Mouse (Mus musculus) kidney, postnatal 0 days (tissue): ENCODE results near the gene Rraga. TPM values are rescaled to one million over a fixed set of nuclear protein-coding genes. Genes with fewer than 3 reads are reported as not detected.

Experiments used
- ATAC-seq: fragments of 200-750 bp; cut with Nextera tagmentation; replicated peaks from 2 replicates; pipeline ENCODE4 v1.8.0; 2017; ENCODE audit warnings: low read depth, moderate number of reproducible peaks, moderate TSS enrichment, moderate library complexity; ENCODE audit not compliant: low FRiP score
- DNase-seq: peaks from one replicate; pipeline ENCODE4 v3.0.0-alpha.2; 2016; ENCODE audit warnings: low spot score
- H3K27ac ChIP-seq: fragments of 300-500 bp; sonication (generic); 2 replicates; pipeline ENCODE4 v1.5.1; 2014; ENCODE audit warnings: mild to moderate bottlenecking
- H3K27me3 ChIP-seq: fragments of 300-500 bp; sonication (generic); 2 replicates; pipeline ENCODE4 v1.6.1; 2014; ENCODE audit warnings: low read length, mixed read lengths; ENCODE audit not compliant: insufficient read depth
- H3K36me3 ChIP-seq: fragments of 300-500 bp; sonication (generic); 2 replicates; pipeline ENCODE4 v1.6.1; 2014; ENCODE audit warnings: low read length, mixed read lengths; ENCODE audit not compliant: insufficient read depth
- H3K4me1 ChIP-seq: fragments of 300-500 bp; sonication (generic); replicated peaks from 2 replicates; pipeline ENCODE4 v1.6.1; 2014; ENCODE audit warnings: antibody characterized with exemption, low read length, mixed read lengths; ENCODE audit not compliant: insufficient read depth
- H3K4me2 ChIP-seq: fragments of 300-500 bp; sonication (generic); 2 replicates; pipeline ENCODE4 v1.6.1; 2014; ENCODE audit warnings: mild to moderate bottlenecking, low read length, moderate library complexity, mixed read lengths
- H3K4me3 ChIP-seq: fragments of 300-500 bp; sonication (generic); replicated peaks from 2 replicates; pipeline ENCODE4 v1.5.1; 2014; ENCODE audit warnings: low read depth, low read length
- H3K9ac ChIP-seq: fragments of 300-500 bp; sonication (generic); 2 replicates; pipeline ENCODE4 v1.6.1; 2014; ENCODE audit warnings: low read depth, low read length
- H3K9me3 ChIP-seq: fragments of 300-500 bp; sonication (generic); replicated peaks from 2 replicates; pipeline ENCODE4 v1.6.1; 2016; ENCODE audit warnings: low read length, inconsistent platforms, mixed read lengths
- CTCF ChIP-seq: IDR thresholded peaks from 2 replicates; pipeline ENCODE4 v1.5.1; 2016; ENCODE audit warnings: antibody characterized with exemption, low read depth, mild to moderate bottlenecking, moderate library complexity
- WGBS: fragments of 180-500 bp; shearing (Covaris S2); extraction: QIAGEN DNeasy Blood & Tissue Kit; methylation state at CpG from one replicate; pipeline ENCODE4 v1.1.7; 2014; 5-methylcytosine and 5-hydroxymethylcytosine counted together
- polyA plus RNA-seq: library from polyadenylated mRNA; unstranded; fragments of >200 nt; fragmentation: Nextera tagmentation; extraction: Ambion mirVana; gene quantifications from 2 replicates; pipeline ENCODE4 v1.2.1, GENCODE M21; 2015

Rraga gene
- polyA plus RNA-seq, 1 experiment from 2014 or later: 80.3 TPM

GRCm38 (mm10) chr4:86580056-86580455, 4.6 kb downstream of the Rraga start:
- Histone ChIP-seq H3K36me3 (peaks cover 15% of the 10 kb centered on the region; the same call in 1 of the 2 replicates), H3K4me1 (0 out of 2 replicates have a peak, but pooled peaks cover 8% of the 10 kb centered on the region), H3K27me3 (no peaks in the 10 kb centered on the region), H3K4me3 (no peak overlapping the region), H3K27ac (no peak overlapping the region), H3K9me3 (no peaks in the 10 kb centered on the region), H3K9ac (no peak overlapping the region), H3K4me2 (no peak overlapping the region)
- DNase-seq (no peak), ATAC-seq (no peak)
- WGBS: 55% methylated on average over 4 of the region's 4 CpGs
- TF ChIP-seq CTCF: no peak

GRCm38 (mm10) chr4:86580591-86580990, 5.1 kb downstream of the Rraga start:
- Histone ChIP-seq H3K9me3 (no peaks in the 10 kb centered on the region), H3K36me3 (peaks cover 19% of the 10 kb centered on the region; the same call in 1 of the 2 replicates), H3K9ac (no peak overlapping the region), H3K4me1 (0 out of 2 replicates have a peak, but pooled peaks cover 8% of the 10 kb centered on the region), H3K4me2 (no peak overlapping the region), H3K27ac (no peak overlapping the region), H3K27me3 (no peaks in the 10 kb centered on the region), H3K4me3 (no peak overlapping the region)
- 89% methylated on average over 3 of the region's 3 CpGs for WGBS
- ATAC-seq (no peak), DNase-seq (no peak)
- TF ChIP-seq CTCF: no peak

- Histone ChIP-seq H3K27ac (no peak overlapping the region), H3K4me1 (no peaks in the 10 kb centered on the region), H3K9me3 (no peaks in the 10 kb centered on the region), H3K27me3 (no peaks in the 10 kb centered on the region), H3K4me2 (no peak overlapping the region), H3K9ac (no peak overlapping the region), H3K36me3 (peaks cover 29% of the 10 kb centered on the region; the same call in 1 of the 2 replicates), H3K4me3 (no peak overlapping the region)
- 90% methylated on average over 3 of the region's 3 CpGs for WGBS
- DNase-seq (no peak), ATAC-seq (no peak)
- TF ChIP-seq CTCF: peak; percentile 29; the same call in 1 of the 2 replicates
Measured at GRCm38 (mm10) chr4:86588236-86588635, 12.8 kb downstream of the Rraga start.

- no peak for TF ChIP-seq CTCF
- H3K36me3 ChIP-seq: 0 out of 2 replicates have a peak, but pooled peaks cover 21% of the 10 kb centered on the region
- no peak overlapping the region for H3K9ac ChIP-seq
- DNase-seq (no peak), ATAC-seq (no peak)
- WGBS: 97% methylated on average over 2 of the region's 2 CpGs
- H3K4me1 ChIP-seq: no peaks in the 10 kb centered on the region
- no peak overlapping the region for H3K27ac ChIP-seq
- no peaks in the 10 kb centered on the region for H3K9me3 ChIP-seq
- no peak overlapping the region for H3K4me3 ChIP-seq
- no peak overlapping the region for H3K4me2 ChIP-seq
- H3K27me3 ChIP-seq: no peaks in the 10 kb centered on the region
Measured at GRCm38 (mm10) chr4:86591304-86591703, 15.8 kb downstream of the Rraga start.

- no peaks in the 10 kb centered on the region for H3K27me3 ChIP-seq
- H3K9ac ChIP-seq: peak within 1 kb of the TSS; percentile 84
- no peak for TF ChIP-seq CTCF
- H3K9me3 ChIP-seq: no peaks in the 10 kb centered on the region
- H3K27ac ChIP-seq: peak within 1 kb of the TSS; percentile 81
- under 1% methylated on average over 59 of the region's 59 CpGs for WGBS
- DNase-seq: peak; percentile 99
- no peaks in the 10 kb centered on the region for H3K36me3 ChIP-seq
- H3K4me3 ChIP-seq: peak within 1 kb of the TSS; percentile 92
- peak; percentile 100 for ATAC-seq
- H3K4me2 ChIP-seq: peak within 1 kb of the TSS; percentile 92
- peaks cover 5% of the 10 kb centered on the region; the same call in 1 of the 2 replicates for H3K4me1 ChIP-seq
Measured at GRCm38 (mm10) chr4:86611524-86612288, 36.2 kb downstream of the Rraga start, which contains the start of gene Haus6. TSS of gene Haus6 (minus strand) at chr4:86612055.

- H3K4me2 ChIP-seq: peak overlapping the region; percentile 92
- peak overlapping the region; percentile 81 for H3K27ac ChIP-seq
- 40% methylated on average over 8 of the region's 8 CpGs for WGBS
- peaks cover 5% of the 10 kb centered on the region; the same call in 1 of the 2 replicates for H3K4me1 ChIP-seq
- 0 out of 2 replicates have a peak, but pooled peaks have one; percentile 6 for TF ChIP-seq CTCF
- no peaks in the 10 kb centered on the region for H3K27me3 ChIP-seq
- H3K4me3 ChIP-seq: peak overlapping the region; percentile 92
- DNase-seq: no peak
- H3K9ac ChIP-seq: peak overlapping the region; percentile 52; the same call in 1 of the 2 replicates
- 0 out of 2 replicates have a peak, but pooled peaks have one; percentile 15 for ATAC-seq
- no peaks in the 10 kb centered on the region for H3K9me3 ChIP-seq
- H3K36me3 ChIP-seq: no peaks in the 10 kb centered on the region
Measured at GRCm38 (mm10) chr4:86612289-86612620, 36.8 kb downstream of the Rraga start.
